Mouse (Mus musculus) ES-E14 (cell line): ENCODE data around the gene Nkapd1.

Source experiments
- CHD2 ChIP-seq: IDR thresholded peaks from 2 replicates; pipeline ENCODE4 v1.6.1; 2014; ENCODE audit warnings: mild to moderate bottlenecking, low read depth, low read length, inconsistent platforms
- MAFK ChIP-seq: IDR thresholded peaks from 2 replicates; pipeline ENCODE4 v1.6.1; 2014; ENCODE audit warnings: mild to moderate bottlenecking, low read depth, low read length, inconsistent platforms; ENCODE audit not compliant: insufficient read depth

- TF ChIP-seq CHD2 (no peak), MAFK (no peak)
Measured at GRCm38 (mm10) chr9:50616161-50616560, 1.1 kb downstream of the Nkapd1 start.
